Mouse (Mus musculus) forebrain, embryonic 13.5 days (tissue): Measurements from ENCODE around the gene Sh3bgrl2. TPM values are rescaled to one million over a fixed set of nuclear protein-coding genes. Genes with fewer than 3 reads are reported as not detected.
A peak's percentile ranks its signal among the peaks of the same experiment; 100 is the strongest.

Source experiments
- ATAC-seq: fragments of 200-750 bp; cut with Nextera tagmentation; 2 replicates; pipeline ENCODE4 v1.8.0; 2017
- H3K27ac ChIP-seq: fragments of 300-500 bp; sonication (generic); 2 replicates; pipeline ENCODE4 v1.5.1; 2015; ENCODE audit warnings: inconsistent platforms, mild to moderate bottlenecking, moderate library complexity
- H3K27me3 ChIP-seq: fragments of 300-500 bp; sonication (generic); 2 replicates; pipeline ENCODE4 v1.6.1; 2015; ENCODE audit warnings: mild to moderate bottlenecking, inconsistent platforms
- H3K36me3 ChIP-seq: fragments of 300-500 bp; sonication (generic); 2 replicates; pipeline ENCODE4 v1.6.1; 2015; ENCODE audit warnings: mild to moderate bottlenecking, inconsistent platforms; ENCODE audit not compliant: poor library complexity, severe bottlenecking
- H3K4me1 ChIP-seq: fragments of 300-500 bp; sonication (generic); 2 replicates; pipeline ENCODE4 v1.6.1; 2015; ENCODE audit warnings: inconsistent platforms
- H3K4me2 ChIP-seq: fragments of 300-500 bp; sonication (generic); 2 replicates; pipeline ENCODE4 v1.6.1; 2015; ENCODE audit warnings: inconsistent platforms, mild to moderate bottlenecking, moderate library complexity
- H3K4me3 ChIP-seq: fragments of 300-500 bp; sonication (generic); 2 replicates; pipeline ENCODE4 v1.5.1; 2015; ENCODE audit warnings: mild to moderate bottlenecking, inconsistent platforms
- H3K9ac ChIP-seq: fragments of 300-500 bp; sonication (generic); 2 replicates; pipeline ENCODE4 v1.6.1; 2015; ENCODE audit warnings: mild to moderate bottlenecking, inconsistent platforms
- H3K9me3 ChIP-seq: fragments of 300-500 bp; sonication (generic); replicated peaks from 2 replicates; pipeline ENCODE4 v1.6.1; 2016; ENCODE audit warnings: inconsistent platforms
- WGBS: fragments of 180-500 bp; shearing (Covaris S2); methylation state at CpG from one replicate; pipeline ENCODE4 v1.1.7; 2015; 5-methylcytosine and 5-hydroxymethylcytosine counted together
- polyA plus RNA-seq: library from polyadenylated mRNA; unstranded; fragments of >200 nt; fragmentation: Nextera tagmentation; extraction: Ambion mirVana; gene quantifications from 2 replicates; pipeline ENCODE4 v1.2.1, GENCODE M21; 2015

Sh3bgrl2 gene
- polyA plus RNA-seq, 1 experiment from 2014 or later: 16.9 TPM

DNA sequence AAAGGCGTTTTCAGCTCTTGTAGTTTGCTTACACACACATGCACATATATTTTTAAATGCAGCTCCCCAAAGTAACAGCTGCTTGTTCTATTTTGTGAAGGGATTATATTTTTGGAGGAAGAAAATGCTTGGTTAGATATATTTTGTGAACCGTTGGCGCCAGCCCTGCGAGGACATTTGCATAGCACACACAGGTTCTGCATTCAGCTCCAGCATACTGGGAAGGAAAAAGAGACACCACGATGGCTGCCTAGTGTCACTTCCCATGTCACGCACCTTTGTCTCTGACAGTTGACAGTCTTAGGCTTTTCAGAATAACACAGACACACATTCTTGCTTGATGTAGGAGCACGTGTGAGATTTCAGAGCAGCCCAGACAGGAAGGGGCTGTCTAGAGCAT lies 49.9 kb downstream of the Sh3bgrl2 start:
- no peaks in the 10 kb centered on the region for H3K27me3 ChIP-seq
- no peak overlapping the region for H3K4me2 ChIP-seq
- ATAC-seq: no peak
- no peak overlapping the region for H3K4me3 ChIP-seq
- no peaks in the 10 kb centered on the region for H3K36me3 ChIP-seq
- H3K27ac ChIP-seq: no peak overlapping the region
- peaks cover 23% of the 10 kb centered on the region for H3K4me1 ChIP-seq
- no peaks in the 10 kb centered on the region for H3K9me3 ChIP-seq
- 76% methylated on average over 7 of the region's 7 CpGs for WGBS
- no peak overlapping the region for H3K9ac ChIP-seq

DNA sequence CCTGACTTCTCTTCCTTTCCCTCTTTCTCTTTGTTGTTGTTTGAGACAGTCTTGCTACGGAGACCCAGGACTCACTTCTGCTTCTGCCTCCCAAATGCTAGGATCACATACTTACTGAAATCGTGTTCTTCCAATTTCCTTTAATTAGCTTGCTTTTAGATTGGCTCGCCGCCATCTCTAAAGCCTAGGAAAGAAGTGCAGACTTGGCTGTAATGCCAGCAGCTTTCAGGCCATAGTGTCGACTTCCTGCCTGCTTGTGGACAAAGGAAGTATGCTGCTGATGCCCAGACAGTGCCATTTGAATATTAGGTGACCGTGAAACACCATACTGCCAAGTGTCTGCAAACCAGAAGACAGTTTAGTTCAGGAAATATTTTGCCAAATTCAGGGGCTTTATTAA lies 51.4 kb downstream of the Sh3bgrl2 start:
- Histone ChIP-seq H3K27me3 (no peaks in the 10 kb centered on the region), H3K9me3 (no peaks in the 10 kb centered on the region), H3K36me3 (no peaks in the 10 kb centered on the region), H3K27ac (peak overlapping the region; percentile 52), H3K4me1 (peaks cover 37% of the 10 kb centered on the region), H3K4me3 (no peak overlapping the region), H3K9ac (no peak overlapping the region), H3K4me2 (no peak overlapping the region)
- peak; percentile 28; the same call in 1 of the 2 replicates for ATAC-seq
- WGBS: 44% methylated on average over 6 of the region's 6 CpGs

DNA sequence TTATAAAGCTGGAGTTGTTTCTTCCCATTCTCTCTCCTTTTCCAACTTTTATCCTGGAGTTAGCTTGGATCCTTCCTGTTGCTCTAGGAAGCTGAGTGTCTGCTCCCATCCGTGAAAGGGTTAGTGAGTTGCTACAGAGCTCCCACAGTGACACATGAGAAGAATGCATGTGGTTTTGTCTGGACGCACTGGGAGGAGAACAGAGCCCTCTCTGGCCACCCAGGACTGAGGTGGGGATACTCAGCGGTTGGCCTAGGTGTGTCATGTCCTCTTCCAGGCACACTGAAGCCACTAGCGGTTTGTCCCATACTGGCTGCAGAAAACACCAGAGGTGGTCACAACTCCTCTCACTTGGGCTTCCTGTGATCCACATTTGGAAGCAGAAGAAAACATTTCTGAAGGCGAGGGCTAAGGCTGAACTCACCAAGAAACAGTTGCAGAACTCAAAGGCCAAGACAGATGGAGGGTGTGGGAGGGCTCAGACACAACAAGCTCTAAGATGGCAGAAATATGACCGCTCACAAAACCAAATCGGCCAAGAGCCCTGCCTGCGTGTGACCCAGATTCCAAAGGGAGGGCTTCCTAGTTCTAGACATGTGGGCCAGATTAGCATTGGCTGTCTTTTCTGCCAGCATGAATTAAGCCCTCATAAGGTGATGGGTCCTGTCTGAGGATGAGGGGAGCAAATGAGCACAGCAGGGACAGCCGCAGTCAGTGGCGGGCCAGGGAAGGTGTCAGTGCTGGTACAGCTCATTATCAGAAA lies 52.3 kb downstream of the Sh3bgrl2 start:
- no peak overlapping the region for H3K9ac ChIP-seq
- no peak for ATAC-seq

GRCm38 (mm10) chr9:83602176-83602770 lies 54.1 kb downstream of the Sh3bgrl2 start:
- no peak for ATAC-seq
- 27% methylated on average over 6 of the region's 6 CpGs for WGBS
- Histone ChIP-seq H3K27me3 (no peaks in the 10 kb centered on the region), H3K9ac (no peak overlapping the region), H3K4me1 (peaks cover 37% of the 10 kb centered on the region), H3K9me3 (no peaks in the 10 kb centered on the region), H3K36me3 (no peaks in the 10 kb centered on the region), H3K27ac (no peak overlapping the region), H3K4me2 (no peak overlapping the region), H3K4me3 (no peak overlapping the region)

More for the DNA sequence above, 52.3 kb downstream of the Sh3bgrl2 start:
- Histone ChIP-seq H3K4me2 (no peak overlapping the region), H3K4me1 (peaks cover 38% of the 10 kb centered on the region), H3K36me3 (no peaks in the 10 kb centered on the region), H3K27me3 (no peaks in the 10 kb centered on the region), H3K27ac (no peak overlapping the region), H3K4me3 (no peak overlapping the region), H3K9me3 (no peaks in the 10 kb centered on the region)
- WGBS: 76% methylated on average over 10 of the region's 10 CpGs

GRCm38 (mm10) chr9:83603159-83603558 lies 55.0 kb downstream of the Sh3bgrl2 start:
- no peaks in the 10 kb centered on the region for H3K36me3 ChIP-seq
- WGBS: 54% methylated on average over 2 of the region's 2 CpGs
- H3K9ac ChIP-seq: no peak overlapping the region
- no peaks in the 10 kb centered on the region for H3K9me3 ChIP-seq
- no peak overlapping the region for H3K27ac ChIP-seq
- no peaks in the 10 kb centered on the region for H3K27me3 ChIP-seq
- peaks cover 37% of the 10 kb centered on the region for H3K4me1 ChIP-seq
- H3K4me2 ChIP-seq: no peak overlapping the region
- no peak overlapping the region for H3K4me3 ChIP-seq
- no peak for ATAC-seq

DNA sequence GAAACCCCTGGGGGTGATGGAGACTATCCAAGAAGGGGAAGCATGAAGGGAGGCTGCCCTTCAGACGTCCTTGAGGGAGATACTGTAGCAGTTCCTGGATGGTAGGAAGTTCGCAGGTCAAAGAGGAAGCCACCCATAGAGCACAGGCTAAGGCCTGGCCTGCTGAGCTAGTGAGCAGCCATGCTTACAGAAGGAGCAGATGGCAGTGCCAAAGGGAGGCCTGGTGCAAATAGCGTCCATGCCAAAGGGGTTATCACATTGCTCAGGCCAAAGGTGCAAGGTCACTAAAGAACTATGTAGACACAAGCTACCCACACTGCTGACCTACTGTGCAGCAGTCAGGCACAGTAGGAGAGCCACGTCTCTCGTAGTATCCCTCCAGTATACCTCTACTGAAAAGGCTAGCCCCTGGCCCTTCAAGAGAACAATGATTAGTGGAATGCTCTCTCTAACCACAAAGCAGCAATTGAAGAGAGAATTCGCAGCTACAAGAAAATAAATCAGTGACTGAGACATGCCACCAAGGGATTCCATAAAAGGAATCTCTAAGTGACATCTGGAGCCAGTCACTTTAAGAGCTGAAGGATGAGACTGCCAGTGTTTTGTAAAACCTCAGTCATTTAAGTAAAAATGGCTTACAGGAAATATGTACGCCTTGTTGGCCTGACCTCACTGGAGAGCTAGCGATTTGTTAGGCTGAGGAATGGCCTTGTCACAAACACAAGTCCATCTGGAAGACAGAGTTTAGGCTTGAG lies 57.9 kb downstream of the Sh3bgrl2 start:
- H3K4me1 ChIP-seq: peaks cover 36% of the 10 kb centered on the region
- H3K9me3 ChIP-seq: no peaks in the 10 kb centered on the region
- H3K4me3 ChIP-seq: no peak overlapping the region
- H3K27ac ChIP-seq: no peak overlapping the region
- H3K27me3 ChIP-seq: no peaks in the 10 kb centered on the region
- no peak for ATAC-seq
- WGBS: 48% methylated on average over 8 of the region's 8 CpGs
- H3K9ac ChIP-seq: no peak overlapping the region
- H3K4me2 ChIP-seq: no peak overlapping the region
- no peaks in the 10 kb centered on the region for H3K36me3 ChIP-seq

- Histone ChIP-seq H3K27me3 (no peaks in the 10 kb centered on the region), H3K9ac (no peak overlapping the region), H3K36me3 (no peaks in the 10 kb centered on the region), H3K27ac (no peak overlapping the region), H3K4me1 (peaks cover 31% of the 10 kb centered on the region), H3K4me3 (no peak overlapping the region), H3K4me2 (no peak overlapping the region), H3K9me3 (no peaks in the 10 kb centered on the region)
- WGBS: 71% methylated on average over 1 of the region's 1 CpGs
- no peak for ATAC-seq
Measured at GRCm38 (mm10) chr9:83608135-83608534, 60.0 kb downstream of the Sh3bgrl2 start.

DNA sequence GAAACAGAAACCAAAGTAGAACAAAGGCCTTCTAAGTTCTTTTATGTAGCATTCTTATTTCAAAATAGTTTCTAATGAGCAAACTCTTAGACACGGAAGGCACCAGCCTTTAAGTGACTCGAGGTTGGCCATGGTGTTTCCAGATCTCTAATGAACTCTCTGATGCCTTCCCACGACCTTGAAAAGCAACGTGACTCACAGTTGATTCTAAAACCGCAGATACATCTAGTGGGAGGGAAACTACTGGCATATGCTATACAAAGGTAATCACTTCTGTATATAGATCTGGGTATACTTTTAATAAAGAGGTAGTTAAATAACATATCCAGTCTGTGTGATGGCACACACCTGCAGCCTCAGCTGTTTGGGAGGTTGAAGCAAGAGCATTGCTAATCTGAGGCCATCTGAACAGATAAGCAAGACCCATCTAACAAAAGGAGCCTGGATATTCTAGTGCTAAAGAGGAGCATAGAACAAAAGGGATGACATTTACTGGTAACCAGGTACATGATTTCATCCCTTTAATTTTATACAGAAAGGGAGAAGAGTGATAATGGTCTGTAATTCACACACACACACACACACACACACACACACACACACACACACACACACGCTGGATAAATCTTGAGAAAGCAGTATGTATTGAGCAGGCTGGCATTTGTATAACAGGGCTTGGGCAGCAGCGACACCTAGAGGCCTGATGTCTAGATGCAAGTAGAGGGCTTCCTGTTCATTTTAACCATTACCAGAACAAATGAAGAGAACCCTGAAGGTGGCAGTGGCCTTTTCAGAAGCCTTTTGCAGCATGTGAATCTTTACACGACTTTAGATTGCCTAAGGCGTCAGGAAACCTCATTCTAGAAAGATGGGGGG lies 61.5 kb downstream of the Sh3bgrl2 start:
- peak; percentile 92 for ATAC-seq
- no peaks in the 10 kb centered on the region for H3K9me3 ChIP-seq
- no peak overlapping the region for H3K9ac ChIP-seq
- H3K4me2 ChIP-seq: no peak overlapping the region
- H3K4me1 ChIP-seq: peaks cover 16% of the 10 kb centered on the region; the same call in 1 of the 2 replicates
- H3K36me3 ChIP-seq: no peaks in the 10 kb centered on the region
- WGBS: 37% methylated on average over 9 of the region's 9 CpGs
- no peak overlapping the region for H3K4me3 ChIP-seq
- no peaks in the 10 kb centered on the region for H3K27me3 ChIP-seq
- H3K27ac ChIP-seq: no peak overlapping the region

GRCm38 (mm10) chr9:83615912-83616585 lies 67.9 kb downstream of the Sh3bgrl2 start:
- Histone ChIP-seq H3K36me3 (no peaks in the 10 kb centered on the region), H3K4me1 (peaks cover 5% of the 10 kb centered on the region; the same call in 1 of the 2 replicates), H3K4me2 (no peak overlapping the region), H3K4me3 (no peak overlapping the region), H3K27ac (no peak overlapping the region), H3K27me3 (no peaks in the 10 kb centered on the region), H3K9ac (no peak overlapping the region), H3K9me3 (no peaks in the 10 kb centered on the region)
- 56% methylated on average over 6 of the region's 6 CpGs for WGBS
- 0 out of 2 replicates have a peak, but pooled peaks have one; percentile 30 for ATAC-seq

GRCm38 (mm10) chr9:83616586-83617081 lies 68.5 kb downstream of the Sh3bgrl2 start:
- H3K9me3 ChIP-seq: no peaks in the 10 kb centered on the region
- no peak overlapping the region for H3K4me3 ChIP-seq
- 36% methylated on average over 7 of the region's 7 CpGs for WGBS
- H3K4me1 ChIP-seq: peaks cover 5% of the 10 kb centered on the region; the same call in 1 of the 2 replicates
- no peak overlapping the region for H3K27ac ChIP-seq
- H3K36me3 ChIP-seq: no peaks in the 10 kb centered on the region
- ATAC-seq: no peak
- H3K4me2 ChIP-seq: no peak overlapping the region
- no peak overlapping the region for H3K9ac ChIP-seq
- H3K27me3 ChIP-seq: no peaks in the 10 kb centered on the region

- no peaks in the 10 kb centered on the region for H3K36me3 ChIP-seq
- no peaks in the 10 kb centered on the region for H3K27me3 ChIP-seq
- no peaks in the 10 kb centered on the region for H3K4me1 ChIP-seq
- ATAC-seq: no peak
- no peak overlapping the region for H3K9ac ChIP-seq
- no peaks in the 10 kb centered on the region for H3K9me3 ChIP-seq
- no peak overlapping the region for H3K27ac ChIP-seq
- H3K4me3 ChIP-seq: no peak overlapping the region
- H3K4me2 ChIP-seq: no peak overlapping the region
- 63% methylated on average over 6 of the region's 6 CpGs for WGBS
Measured at GRCm38 (mm10) chr9:83623455-83623854, 75.3 kb downstream of the Sh3bgrl2 start.
